Mouse (Mus musculus) ES-CJ7 (cell line): ENCODE results near the gene Fus.
"Not testable (repeated sequence)": the region's sequence is repeated elsewhere in the genome, so short reads cannot be mapped to it uniquely, and the experiment has no call there.

Experiments
- DNase-seq: peaks from one replicate; pipeline ENCODE4 v3.0.0; 2011; ENCODE audit warnings: low read depth, low spot score

Fus gene

DNA sequence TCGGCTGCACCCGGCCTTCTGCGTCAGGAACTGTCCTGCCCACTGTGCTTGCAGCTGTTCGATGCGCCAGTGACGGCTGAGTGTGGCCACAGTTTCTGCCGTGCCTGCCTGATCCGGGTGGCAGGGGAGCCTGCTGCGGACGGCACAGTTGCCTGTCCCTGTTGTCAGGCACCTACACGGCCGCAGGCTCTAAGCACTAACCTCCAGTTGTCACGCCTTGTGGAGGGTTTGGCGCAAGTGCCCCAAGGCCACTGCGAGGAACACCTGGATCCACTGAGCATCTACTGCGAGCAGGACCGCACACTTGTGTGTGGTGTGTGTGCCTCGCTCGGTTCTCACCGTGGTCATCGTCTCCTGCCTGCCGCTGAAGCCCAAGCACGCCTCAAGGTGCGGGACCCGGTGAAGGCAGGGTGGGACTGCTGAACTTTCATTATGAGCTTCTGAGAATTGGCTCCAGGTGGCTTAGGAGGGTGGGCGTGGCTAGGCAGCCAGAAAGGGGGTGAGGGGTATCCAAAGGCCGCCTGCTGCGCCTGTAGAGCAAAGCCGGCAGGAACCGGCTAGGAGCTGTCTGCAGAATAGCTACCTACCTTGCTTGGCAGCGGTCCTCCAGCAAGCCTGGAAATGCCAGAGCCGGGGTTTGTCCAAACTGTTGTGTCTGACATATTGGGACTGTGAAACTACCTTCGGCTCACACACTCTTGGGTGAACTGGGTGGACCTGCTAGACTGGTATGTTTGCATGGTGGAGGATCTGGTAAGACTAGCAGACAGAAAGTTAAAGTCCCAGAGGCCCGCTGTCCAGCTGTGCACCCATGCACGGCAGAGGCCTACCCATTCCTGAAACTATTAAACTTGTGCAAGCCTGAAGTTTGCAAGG lies 37.5 kb downstream of the Fus start:
- DNase-seq = peak; percentile 92

GRCm38 (mm10) chr7:128006193-128006592 lies 38.9 kb downstream of the Fus start:
- DNase-seq = no peak

DNA sequence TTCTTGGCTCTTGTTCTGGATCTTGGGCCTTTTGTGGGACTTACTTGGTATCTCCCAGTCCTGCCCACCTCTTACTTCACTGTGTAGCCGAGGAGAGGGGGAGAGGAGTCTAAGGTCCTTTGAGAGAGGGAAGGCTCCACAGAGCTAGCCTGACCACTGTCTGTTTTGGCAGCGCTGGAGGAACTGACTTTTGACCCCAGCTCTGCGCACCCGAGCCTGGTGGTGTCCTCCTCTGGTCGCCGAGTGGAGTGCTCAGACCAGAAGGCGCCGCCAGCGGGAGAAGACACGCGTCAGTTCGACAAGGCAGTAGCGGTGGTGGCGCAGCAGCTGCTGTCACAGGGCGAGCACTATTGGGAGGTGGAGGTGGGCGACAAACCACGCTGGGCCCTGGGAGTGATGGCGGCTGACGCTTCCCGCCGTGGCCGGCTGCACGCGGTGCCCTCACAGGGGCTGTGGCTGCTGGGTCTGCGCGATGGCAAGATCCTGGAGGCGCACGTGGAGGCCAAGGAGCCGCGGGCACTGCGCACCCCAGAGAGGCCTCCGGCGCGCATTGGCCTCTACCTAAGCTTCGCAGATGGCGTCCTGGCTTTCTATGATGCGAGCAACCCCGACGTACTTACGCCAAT lies 42.6 kb downstream of the Fus start:
- peak; percentile 50 for DNase-seq

GRCm38 (mm10) chr7:128012136-128012780 lies 45.0 kb downstream of the Fus start:
- no peak for DNase-seq

- DNase-seq = no peak
Measured at GRCm38 (mm10) chr7:128013116-128013515, 45.9 kb downstream of the Fus start.

GRCm38 (mm10) chr7:128016134-128016533 lies 48.9 kb downstream of the Fus start:
- DNase-seq = not testable (repeated sequence)

DNA sequence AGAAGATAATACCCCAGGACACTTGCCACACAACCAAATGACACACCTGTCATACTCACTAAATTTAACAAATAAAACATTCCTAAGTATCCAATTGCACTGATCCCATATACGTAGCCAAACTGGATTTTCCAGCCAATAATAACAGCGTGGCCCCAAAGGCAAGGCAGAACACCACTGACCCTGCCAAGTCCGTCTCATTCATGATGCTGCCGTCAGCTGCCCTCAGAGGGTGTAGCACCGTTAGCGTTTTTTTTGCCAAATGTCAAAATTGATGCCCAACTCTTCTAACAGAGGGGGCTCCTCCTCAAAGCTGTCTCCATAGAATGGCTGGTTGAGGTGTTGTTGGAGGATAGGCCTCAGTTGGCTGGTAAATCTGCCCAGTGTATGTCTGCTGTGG lies 49.4 kb downstream of the Fus start:
- no peak for DNase-seq

DNA sequence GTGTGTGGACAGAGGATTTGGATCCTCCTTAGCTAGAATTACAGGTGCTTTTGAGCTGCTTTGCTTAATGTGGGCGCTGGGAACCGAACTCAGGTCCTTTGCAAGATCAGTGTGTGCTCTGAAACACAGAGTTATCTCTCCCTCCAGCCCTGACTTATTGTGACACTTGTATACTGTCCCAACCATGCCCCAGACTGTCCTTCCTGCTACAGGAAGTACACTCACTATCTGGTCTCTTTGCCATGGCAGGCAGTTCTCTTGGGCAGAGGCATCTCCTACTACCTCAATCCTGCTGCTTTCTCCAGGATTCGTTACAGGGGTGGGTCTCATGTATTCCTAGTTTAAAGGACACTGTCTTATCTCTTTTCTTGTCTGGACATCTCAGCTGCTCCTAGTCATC lies 51.0 kb downstream of the Fus start:
- no peak for DNase-seq

DNA sequence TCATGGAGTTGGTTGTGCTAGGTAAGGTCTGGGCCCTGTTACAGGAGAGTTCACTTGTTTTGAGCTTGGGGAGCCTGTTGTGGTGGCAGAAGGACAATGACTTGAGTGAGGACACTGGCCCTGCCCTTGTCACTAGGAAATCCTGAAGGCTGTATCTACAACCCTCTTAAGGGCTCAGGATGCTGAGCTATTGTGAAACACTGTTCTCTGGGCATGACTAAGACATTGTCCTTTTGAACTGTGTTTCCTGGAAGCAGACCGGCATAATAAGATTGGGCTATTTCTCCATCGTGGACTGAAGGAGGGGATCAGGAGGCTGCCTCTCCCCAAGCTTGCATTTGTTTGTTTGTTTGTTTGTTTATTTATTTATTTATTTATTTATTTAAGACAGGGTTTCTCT lies 51.9 kb downstream of the Fus start:
- DNase-seq = no peak

DNA sequence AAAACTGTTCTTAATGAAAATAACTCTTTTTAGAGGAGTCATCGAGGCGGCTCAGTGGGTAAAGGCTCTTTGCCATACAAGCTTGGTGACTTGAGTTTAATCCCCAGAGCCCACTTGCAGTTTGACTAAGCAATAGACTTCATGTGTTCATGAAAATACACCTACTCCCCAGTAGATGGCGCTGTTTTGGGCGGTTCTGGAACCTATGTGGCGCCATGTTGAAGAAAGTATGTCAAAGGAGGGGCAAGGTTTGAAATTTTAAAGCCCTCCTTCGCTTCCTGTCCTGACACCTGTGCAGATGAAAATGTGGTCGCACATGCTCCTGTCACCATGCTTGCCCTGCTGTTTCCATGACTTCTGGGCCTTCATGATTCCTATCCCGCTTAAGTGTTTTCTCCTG lies 55.7 kb downstream of the Fus start:
- peak; percentile 65 for DNase-seq

GRCm38 (mm10) chr7:128023565-128023964 lies 56.3 kb downstream of the Fus start:
- no peak for DNase-seq

DNA sequence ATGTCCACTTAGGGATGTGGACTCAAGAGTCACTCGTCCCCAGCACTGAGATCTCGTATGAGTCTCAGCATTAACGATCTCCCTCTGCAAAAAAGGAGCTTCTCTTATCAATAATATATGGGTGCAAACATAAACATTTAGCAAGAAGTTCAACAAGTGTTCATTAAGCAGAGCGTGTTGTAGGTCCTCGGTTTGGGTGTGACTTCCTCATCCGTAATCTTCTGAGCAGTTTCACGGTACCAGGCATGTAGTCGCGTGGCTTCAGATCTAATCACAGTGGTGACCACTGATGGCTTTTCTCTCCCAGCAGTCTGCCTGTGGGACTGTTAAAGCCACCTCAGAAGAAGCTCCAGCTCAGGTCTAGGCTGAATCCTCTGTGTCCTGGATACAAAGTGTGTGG lies 57.1 kb downstream of the Fus start:
- DNase-seq = no peak

DNA sequence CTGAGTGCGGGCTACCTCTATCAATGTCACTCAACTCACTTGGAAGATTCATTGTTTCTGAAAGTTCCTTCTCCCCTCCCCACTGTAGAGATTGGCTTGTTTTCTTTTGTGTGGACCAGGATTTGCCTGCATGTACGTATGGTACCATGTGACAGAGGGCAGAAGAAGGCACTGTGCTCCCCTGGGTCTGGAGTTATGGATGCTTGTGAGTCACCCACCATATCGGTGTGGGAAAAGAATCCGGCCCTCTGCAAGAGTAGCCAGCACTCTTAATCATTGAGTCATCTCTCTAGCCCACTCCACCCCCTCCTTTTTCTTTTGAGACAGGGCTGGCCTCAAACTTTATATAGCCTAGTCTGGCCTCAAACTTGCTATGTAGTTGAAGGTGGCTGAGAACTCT lies 57.7 kb downstream of the Fus start:
- no peak for DNase-seq

- no peak for DNase-seq
Measured at GRCm38 (mm10) chr7:128025381-128025780, 58.1 kb downstream of the Fus start.

DNA sequence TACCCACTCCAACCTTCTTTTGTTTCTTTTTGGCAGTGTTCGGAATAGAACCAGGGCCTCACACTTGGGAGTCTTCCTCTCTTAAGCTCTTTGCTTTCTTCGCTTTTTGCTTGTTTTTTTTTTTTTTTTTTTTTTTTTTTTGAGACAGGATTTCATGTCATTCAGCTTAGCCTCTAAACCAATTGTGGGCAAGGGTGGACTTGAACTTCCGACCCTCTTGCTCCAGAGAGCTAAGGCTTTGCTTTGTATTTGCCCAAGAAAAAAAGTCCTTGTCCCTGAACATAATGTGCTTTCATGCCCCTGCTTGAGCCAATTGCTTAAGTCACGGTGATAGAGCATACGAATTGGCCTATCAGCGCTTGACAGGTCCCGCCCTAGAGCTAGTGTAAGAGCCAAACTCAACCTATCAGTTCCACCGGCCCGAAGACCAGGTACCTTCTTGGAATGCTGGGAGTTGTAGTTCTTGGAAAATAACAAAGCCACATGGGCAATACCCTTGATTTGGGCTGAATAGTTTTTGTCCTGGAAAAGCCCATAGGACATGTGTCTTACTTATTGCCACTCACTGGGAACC lies 64.2 kb downstream of the Fus start:
- peak; percentile 94 for DNase-seq

GRCm38 (mm10) chr7:128032290-128032988 lies 65.2 kb downstream of the Fus start:
- no peak for DNase-seq

DNA sequence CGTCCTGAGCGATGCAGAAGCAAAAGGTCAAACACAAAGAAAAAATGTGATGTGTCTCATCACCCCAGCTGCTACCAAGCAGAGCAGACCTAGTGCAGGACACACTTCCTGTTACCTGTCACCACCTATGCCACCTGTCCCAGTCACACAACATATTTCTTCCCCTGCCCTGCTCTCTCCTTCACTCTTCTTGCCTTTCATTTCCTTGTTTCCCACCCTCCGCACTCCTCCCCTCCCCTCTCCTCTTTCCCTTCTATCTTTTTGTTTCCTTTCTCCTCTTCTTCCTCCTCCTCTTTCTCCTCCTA lies 65.7 kb downstream of the Fus start:
- DNase-seq = no peak

DNA sequence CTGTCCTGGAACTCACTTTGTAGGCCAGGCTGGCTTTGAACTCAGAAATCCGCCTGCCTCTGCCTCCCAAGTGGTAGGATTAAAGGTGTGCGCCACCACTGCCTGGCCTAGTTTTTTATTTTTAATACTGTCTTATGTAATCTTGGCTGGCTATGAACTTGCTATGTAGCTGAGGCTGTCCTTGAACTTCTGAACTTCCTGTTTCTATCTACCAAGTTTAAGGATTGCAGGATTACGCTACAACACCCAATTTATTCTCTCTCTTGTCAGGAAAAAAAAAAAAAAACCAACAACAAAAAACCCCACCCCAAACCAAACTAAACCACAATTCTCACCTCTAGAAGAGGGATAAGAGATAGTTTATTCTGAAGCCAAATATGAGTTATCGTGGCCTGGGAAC lies 66.4 kb downstream of the Fus start:
- DNase-seq = no peak
